Mouse (Mus musculus) thymus, adult 2 months (tissue): ENCODE results near the gene Sec24b.

ENCODE experiments used
- CTCF ChIP-seq: fragments of 200-500 bp; IDR thresholded peaks from 2 replicates; pipeline ENCODE4 v1.5.1; 2012; ENCODE audit warnings: mild to moderate bottlenecking, control low read depth, low read length, moderate library complexity, borderline replicate concordance; ENCODE audit not compliant: control insufficient read depth, poor library complexity, insufficient read depth; ENCODE audit errors: extremely low read depth
- POLR2A ChIP-seq: fragments of 200-500 bp; IDR thresholded peaks from 2 replicates; pipeline ENCODE4 v1.6.1; 2012; ENCODE audit warnings: mild to moderate bottlenecking, low read length, control low read depth, moderate library complexity; ENCODE audit not compliant: control insufficient read depth, poor library complexity, insufficient read depth; ENCODE audit errors: extremely low read depth

DNA sequence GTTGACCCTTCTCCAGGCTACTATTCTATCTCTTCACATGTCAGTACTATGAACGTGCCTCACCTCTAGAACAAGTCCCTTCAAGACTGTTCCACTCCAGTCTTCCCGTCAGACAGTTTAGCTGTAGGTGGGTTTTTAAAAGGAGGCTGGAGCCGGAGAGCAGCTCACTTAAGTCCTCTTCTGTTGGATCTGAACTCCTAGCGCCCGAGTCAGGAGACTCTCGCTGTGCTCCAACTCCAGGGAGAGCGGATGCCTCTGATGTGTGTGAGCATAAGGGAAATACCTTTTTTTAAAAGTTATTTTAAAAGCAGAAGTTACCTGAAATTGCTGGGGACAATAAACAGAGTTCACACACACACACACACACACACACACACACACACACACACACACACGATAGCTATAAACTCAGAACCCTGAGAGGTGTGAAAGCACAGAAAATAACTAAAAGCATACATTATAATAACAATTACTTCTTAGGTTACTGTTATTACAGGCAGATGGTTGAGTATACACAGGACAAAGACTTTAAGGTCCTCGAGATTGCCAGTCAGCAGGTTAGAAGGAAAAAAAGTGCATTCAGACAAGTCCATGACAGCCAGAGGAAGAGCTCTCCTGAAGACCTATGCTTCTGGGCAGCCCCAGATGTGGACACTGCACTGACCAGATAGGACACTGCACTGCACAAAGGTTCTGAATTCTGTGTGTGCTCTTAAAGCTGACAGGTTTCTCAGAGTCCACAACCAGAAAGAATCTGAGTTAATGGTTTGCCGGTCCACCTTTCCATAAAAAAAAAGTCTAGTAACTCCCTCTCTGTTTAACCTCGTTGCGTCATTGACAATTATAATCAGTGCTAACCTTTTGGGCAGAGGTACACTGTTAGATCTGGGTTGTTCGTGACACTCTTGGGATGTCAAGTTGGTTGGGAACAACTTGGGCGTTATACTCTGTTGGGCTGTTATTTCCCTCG lies 5.7 kb downstream of the Sec24b start:
- no peak for TF ChIP-seq CTCF
- TF ChIP-seq POLR2A: no peak
